Mouse (Mus musculus) ES-E14 (cell line): Measurements from ENCODE around the gene Eif2b3. TPM values are rescaled to one million over a fixed set of nuclear protein-coding genes. Genes with fewer than 3 reads are reported as not detected.
A peak's percentile ranks its signal among the peaks of the same experiment; 100 is the strongest.

Experiments used
- DNase-seq: peaks from one replicate; pipeline ENCODE4 v3.0.0-alpha.2; 2013; ENCODE audit warnings: low read depth, low spot score
- H3K27ac ChIP-seq: 2 replicates; pipeline ENCODE4 v1.5.1; 2012; ENCODE audit warnings: low read depth, mild to moderate bottlenecking, low read length, moderate library complexity, mixed read lengths; ENCODE audit not compliant: poor library complexity, insufficient read depth, severe bottlenecking
- H3K36me3 ChIP-seq: 2 replicates; pipeline ENCODE4 v1.6.1; 2012; ENCODE audit warnings: mild to moderate bottlenecking, low read length, moderate library complexity, mixed read lengths; ENCODE audit not compliant: control insufficient read depth, poor library complexity, insufficient read depth, severe bottlenecking
- H3K4me1 ChIP-seq, 2 experiments: fragments of 150-350 bp in 1 of 2; sonication (generic) in 1 of 2; 2 replicates each; pipeline ENCODE4 v1.6.1; 2012; ENCODE audit warnings: low read length in 2 of 2, mild to moderate bottlenecking in 1 of 2, mixed read lengths in 1 of 2; ENCODE audit not compliant: control insufficient read depth in 2 of 2, insufficient read depth in 2 of 2, poor library complexity in 1 of 2
- H3K4me3 ChIP-seq, 2 experiments: fragments of 150-350 bp in 1 of 2; sonication (generic) in 1 of 2; 2 replicates each; pipeline ENCODE4 v1.5.1; 2012; ENCODE audit warnings: low read length in 2 of 2, low read depth in 1 of 2, mild to moderate bottlenecking in 1 of 2, mixed read lengths in 1 of 2; ENCODE audit not compliant: insufficient read depth in 1 of 2, poor library complexity in 1 of 2, severe bottlenecking in 1 of 2
- H3K9ac ChIP-seq: 2 replicates; pipeline ENCODE4 v1.6.1; 2012; ENCODE audit warnings: low read depth, mild to moderate bottlenecking, low read length, mixed read lengths; ENCODE audit not compliant: poor library complexity, insufficient read depth, severe bottlenecking
- H3K9me3 ChIP-seq: fragments of 150-350 bp; sonication (generic); 2 replicates; pipeline ENCODE4 v1.6.1; 2012; ENCODE audit warnings: low read depth, mild to moderate bottlenecking, low read length; ENCODE audit not compliant: control insufficient read depth, insufficient read depth
- CHD2 ChIP-seq: IDR thresholded peaks from 2 replicates; pipeline ENCODE4 v1.6.1; 2014; ENCODE audit warnings: mild to moderate bottlenecking, low read depth, low read length, inconsistent platforms
- HCFC1 ChIP-seq: IDR thresholded peaks from 2 replicates; pipeline ENCODE4 v1.6.1; 2012; ENCODE audit warnings: low read length, inconsistent platforms, borderline replicate concordance; ENCODE audit not compliant: insufficient read depth
- MAFK ChIP-seq: IDR thresholded peaks from 2 replicates; pipeline ENCODE4 v1.6.1; 2014; ENCODE audit warnings: mild to moderate bottlenecking, low read depth, low read length, inconsistent platforms; ENCODE audit not compliant: insufficient read depth
- ZC3H11A ChIP-seq: IDR thresholded peaks from 2 replicates; pipeline ENCODE4 v1.6.1; 2012; ENCODE audit warnings: low read depth, mild to moderate bottlenecking, inconsistent platforms, low read length, borderline replicate concordance
- ZNF384 ChIP-seq: IDR thresholded peaks from 2 replicates; pipeline ENCODE4 v1.6.1; 2012; ENCODE audit warnings: low read depth, low read length, inconsistent platforms
- in situ Hi-C, 2 experiments: fragments of 600-800 bp; cut with MboI; formaldehyde crosslinking; loops; one replicate each; pipeline ENCODE4 v1.15.1; 2025; ENCODE audit warnings: low sequenced_read_pairs in 2 of 2, inconsistent platforms in 1 of 2; ENCODE audit not compliant: unreplicated experiment in 2 of 2
- total RNA-seq: library from RNA; depleted of rRNA; stranded (reverse); fragments of 300-350 nt; gene quantifications from 2 replicates; pipeline ENCODE4 v1.2.3, GENCODE M21; 2012

The Eif2b3 gene
- total RNA-seq, 1 experiment: 55.1 TPM

DNA sequence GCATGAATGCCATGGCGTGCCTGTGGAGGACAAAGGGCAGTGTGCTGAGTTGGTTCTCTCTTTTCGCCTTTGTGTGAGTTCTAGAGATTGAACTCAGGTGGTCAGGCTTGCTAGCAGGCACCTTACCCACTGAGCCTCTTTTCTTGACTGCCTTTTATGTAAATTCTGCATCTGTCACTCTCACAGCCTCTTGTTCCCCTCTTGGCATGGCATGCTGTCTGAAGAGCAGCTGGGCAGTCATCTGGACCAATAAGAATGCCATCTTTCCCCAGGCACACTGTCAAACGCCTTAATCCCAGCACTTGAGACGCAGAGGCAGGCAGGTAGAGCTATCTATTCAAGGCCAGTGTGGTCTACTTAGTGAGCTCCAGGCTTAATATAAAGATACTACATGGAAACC lies 34.8 kb downstream of the Eif2b3 start:
- in situ Hi-C loops: no loop called here
- Histone ChIP-seq H3K4me3 (no peak overlapping the region), H3K36me3 (peaks cover 2% of the 10 kb centered on the region; the same call in 1 of the 2 replicates), H3K27ac (no peak overlapping the region), H3K9ac (no peak overlapping the region), H3K9me3 (no peaks in the 10 kb centered on the region), H3K4me1 (peaks cover 3 to 6% of the 10 kb centered on the region in 2 experiments; a peak in 2 of 4 replicates)
- TF ChIP-seq ZC3H11A (no peak), CHD2 (no peak), HCFC1 (no peak), MAFK (no peak), ZNF384 (no peak)
- no peak for DNase-seq

DNA sequence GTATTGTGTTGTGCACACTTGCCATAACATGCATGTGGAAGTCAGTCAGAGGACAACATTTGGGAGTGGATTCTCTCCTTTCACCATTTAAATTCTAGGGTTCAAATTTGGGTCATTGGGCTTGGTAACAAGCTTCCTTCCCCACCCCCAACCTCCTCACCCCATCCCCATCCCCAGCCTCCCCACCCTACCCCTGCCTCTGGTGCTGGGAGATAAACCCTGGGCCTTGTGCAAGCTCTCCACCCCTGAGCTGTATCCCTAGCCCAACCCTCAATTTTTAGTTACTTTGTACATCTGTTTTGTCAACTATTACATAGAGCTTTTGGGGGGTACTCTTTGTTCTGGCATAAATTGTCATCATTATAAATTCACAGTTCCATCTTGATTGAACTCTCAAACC lies 36.9 kb downstream of the Eif2b3 start:
- no peak for TF ChIP-seq MAFK
- peaks cover 3 to 6% of the 10 kb centered on the region in 2 experiments; a peak in 2 of 4 replicates for H3K4me1 ChIP-seq
- H3K4me3 ChIP-seq: no peak overlapping the region
- H3K36me3 ChIP-seq: peaks cover 7% of the 10 kb centered on the region
- no peaks in the 10 kb centered on the region for H3K9me3 ChIP-seq
- H3K9ac ChIP-seq: no peak overlapping the region
- no peak for DNase-seq
- peak overlapping the region; percentile 89; the same call in 1 of the 2 replicates for H3K27ac ChIP-seq
- in situ Hi-C loops: no loop called here

DNA sequence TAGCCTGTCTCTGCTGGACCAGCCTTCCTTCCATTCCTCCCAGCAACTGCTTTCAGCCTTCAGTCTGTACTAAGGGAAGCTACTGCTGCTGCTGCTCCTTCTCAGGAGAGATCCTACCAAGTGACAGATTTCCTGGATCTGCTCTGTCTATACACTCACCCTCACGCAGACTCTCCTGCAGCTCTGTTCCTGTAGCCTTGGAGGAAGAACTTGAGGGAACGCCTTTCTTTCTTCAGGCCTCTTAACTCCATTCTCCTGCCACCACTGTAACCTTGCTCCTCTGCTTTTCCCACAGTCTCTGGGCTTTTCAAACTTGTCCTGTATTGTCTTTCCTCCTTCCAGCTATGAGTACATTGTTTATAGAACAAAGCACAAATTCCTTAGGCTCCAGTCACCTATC lies 37.3 kb downstream of the Eif2b3 start:
- in situ Hi-C loops: no loop called here
- peak; percentile 69 for DNase-seq
- Histone ChIP-seq H3K4me3 (no peak overlapping the region), H3K36me3 (peaks cover 7% of the 10 kb centered on the region), H3K9me3 (no peaks in the 10 kb centered on the region), H3K9ac (no peak overlapping the region), H3K27ac (peak overlapping the region; percentile 89), H3K4me1 (peaks cover 3 to 6% of the 10 kb centered on the region in 2 experiments; a peak in 2 of 4 replicates)
- TF ChIP-seq CHD2 (peak; percentile 46; the same call in 1 of the 2 replicates), MAFK (no peak)

DNA sequence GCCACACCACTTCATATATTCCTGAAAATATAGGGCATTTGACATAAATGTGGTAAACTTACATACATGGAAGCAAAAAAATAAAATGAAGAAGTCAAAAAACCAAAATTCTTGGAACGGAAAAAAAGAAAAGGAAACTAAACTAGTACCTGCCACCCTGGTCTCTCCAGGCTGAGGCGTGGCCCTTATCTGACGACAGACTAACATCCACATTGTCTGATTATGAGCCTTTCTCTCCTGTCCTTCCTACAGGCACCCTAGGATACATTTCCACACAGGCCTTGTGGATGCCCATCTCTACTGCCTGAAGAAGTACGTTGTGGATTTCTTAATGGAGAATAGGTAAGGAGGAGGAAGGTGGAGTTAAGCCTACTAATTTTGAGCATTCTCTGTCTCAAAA lies 39.3 kb downstream of the Eif2b3 start:
- TF ChIP-seq CHD2 (no peak), MAFK (no peak), HCFC1 (no peak), ZNF384 (no peak), ZC3H11A (no peak)
- Histone ChIP-seq H3K9me3 (no peaks in the 10 kb centered on the region), H3K36me3 (peaks cover 8% of the 10 kb centered on the region), H3K9ac (no peak overlapping the region), H3K27ac (no peak overlapping the region), H3K4me1 (peaks cover 6 to 9% of the 10 kb centered on the region in 2 experiments; a peak in 3 of 4 replicates), H3K4me3 (no peak overlapping the region)
- in situ Hi-C loops: no loop called here
- DNase-seq: no peak

DNA sequence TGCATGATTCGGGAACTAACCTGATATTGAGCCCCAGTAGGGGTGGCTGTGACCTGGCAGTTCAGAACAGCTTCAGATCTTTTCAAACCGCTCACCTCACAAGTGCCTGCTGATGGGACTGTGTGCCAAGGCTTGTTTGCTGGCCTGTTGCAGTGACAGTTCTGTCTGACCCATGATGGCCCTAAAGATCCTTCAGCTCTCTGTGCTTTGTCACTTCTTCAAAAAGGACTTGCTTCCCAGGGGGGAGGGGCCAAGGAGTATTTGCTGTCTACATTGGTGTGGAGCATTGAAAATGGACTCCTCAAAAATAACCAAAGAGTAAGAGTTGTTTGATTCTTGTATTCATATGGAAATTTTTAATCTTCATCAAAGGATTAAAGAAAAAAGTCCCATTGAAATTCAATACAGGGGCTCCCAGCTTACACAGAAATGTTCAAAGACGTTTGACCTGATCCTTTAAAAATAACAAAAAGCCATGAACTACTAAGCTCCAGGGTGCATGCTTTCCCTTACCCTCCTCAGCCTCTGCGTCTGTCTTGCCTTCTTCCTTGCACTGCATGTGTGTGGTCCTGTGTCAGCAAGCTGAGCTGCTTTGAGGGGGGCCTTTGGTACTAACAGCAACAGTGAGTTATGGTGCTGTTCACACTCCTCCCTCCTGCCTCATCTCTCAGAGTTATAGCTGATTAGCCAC lies 43.6 kb downstream of the Eif2b3 start:
- no peak for DNase-seq
- Histone ChIP-seq H3K27ac (no peak overlapping the region), H3K9ac (no peak overlapping the region), H3K4me3 (no peak overlapping the region), H3K9me3 (no peaks in the 10 kb centered on the region), H3K4me1 (peaks cover 0 to 6% of the 10 kb centered on the region in 2 experiments; a peak in 1 of 4 replicates), H3K36me3 (peaks cover 23% of the 10 kb centered on the region)
- TF ChIP-seq ZC3H11A: no peak
- no peak for TF ChIP-seq HCFC1
- no peak for TF ChIP-seq ZNF384
- no peak for TF ChIP-seq MAFK
- TF ChIP-seq CHD2: no peak
- in situ Hi-C loops: no loop called here
